Mouse (Mus musculus) gastrocnemius, postnatal 25 days (tissue): ENCODE measurements around the gene Srp14. TPM values are rescaled to one million over a fixed set of nuclear protein-coding genes. Genes with fewer than 3 reads are reported as not detected.

ENCODE experiments used
- DNase-seq: peaks from one replicate; pipeline ENCODE4 v3.0.0; 2022
- long read RNA-seq, 2 experiments: library from polyadenylated mRNA; stranded (forward); transcript quantifications; one replicate each; pipeline ENCODE4 v2.0.0; 2021
- total RNA-seq, 2 experiments: library from RNA; stranded (reverse); gene quantifications; 1 replicate in 1 of 2; 2 replicates in 1 of 2; pipeline ENCODE4 v1.2.3; 2021

Srp14 gene
- total RNA-seq, result 100 to 1,000 TPM; 129 to 134 TPM
- long read RNA-seq, experiment 1, transcript Srp14-201 (5 exons, 798 nt), result major isoform, 329 of 364 reads
- long read RNA-seq, experiment 1, partial matches to known transcripts, result 30 of 364 reads
- long read RNA-seq, experiment 1, other reads (novel, unspliced or antisense), result 5 of 364 reads
- long read RNA-seq, experiment 2, transcript Srp14-201 (5 exons, 798 nt), result major isoform, 248 of 276 reads
- long read RNA-seq, experiment 2, partial matches to known transcripts, result 27 of 276 reads
- long read RNA-seq, experiment 2, other reads (novel, unspliced or antisense), result 0 of 276 reads

- DNase-seq, result peak; percentile 91
Observed at GRCm38 (mm10) chr2:118479550-118479909, at the start of gene Srp14. Srp14 (minus strand) TSS chr2:118479711.

- no peak for DNase-seq
Observed at GRCm38 (mm10) chr2:118526545-118526944, 47.0 kb upstream of the Srp14 start.

DNA sequence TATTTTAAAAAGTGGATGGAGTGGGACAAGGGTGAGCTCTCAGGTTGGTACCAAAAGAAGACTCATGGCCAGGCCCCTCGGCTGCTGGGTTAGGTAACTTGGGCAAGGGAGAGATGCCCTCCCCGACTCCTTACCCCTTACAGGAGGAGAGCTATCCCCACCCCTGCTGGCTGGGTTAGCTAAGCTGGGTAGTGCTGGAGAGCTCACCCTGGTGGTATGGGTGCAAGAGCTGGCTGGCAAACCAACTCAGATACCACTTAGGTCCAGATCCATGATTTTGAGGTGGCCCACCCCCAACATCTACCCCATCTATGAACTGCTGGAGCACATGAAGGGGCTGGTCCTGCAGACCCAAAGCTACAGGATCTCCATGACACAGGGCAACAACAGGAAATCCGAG lies 45.3 kb upstream of the Srp14 start:
- DNase-seq, result no peak

DNA sequence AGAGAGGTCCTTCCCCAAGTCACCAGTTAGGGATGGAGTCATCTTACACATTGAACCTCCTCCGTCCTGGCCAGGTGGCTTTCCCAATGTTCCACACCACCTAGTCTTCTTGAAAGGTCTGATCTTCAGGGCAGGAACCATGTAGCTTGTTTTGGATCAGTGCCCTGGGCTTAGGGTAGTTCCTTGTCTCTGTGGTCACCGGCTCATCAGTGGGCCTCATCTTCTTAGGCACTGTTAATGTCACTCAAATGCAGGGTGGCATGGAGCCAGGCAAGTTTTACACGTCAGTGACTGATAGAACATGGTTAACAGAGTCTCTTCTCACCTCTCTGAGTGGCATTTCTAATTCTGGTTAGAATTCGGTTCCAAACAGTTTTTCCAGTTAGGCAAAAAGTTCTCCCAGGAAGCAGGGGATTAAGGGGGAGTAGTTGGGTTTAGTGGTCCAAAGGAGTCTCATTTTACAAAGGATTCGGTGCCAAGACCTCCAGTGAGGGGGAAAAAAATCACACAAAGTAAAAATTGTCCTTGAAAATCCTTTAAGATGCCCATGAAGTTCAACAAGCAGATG lies 43.7 kb upstream of the Srp14 start:
- no peak for DNase-seq

- no peak for DNase-seq
Observed at GRCm38 (mm10) chr2:118522265-118522664, 42.8 kb upstream of the Srp14 start.

DNA sequence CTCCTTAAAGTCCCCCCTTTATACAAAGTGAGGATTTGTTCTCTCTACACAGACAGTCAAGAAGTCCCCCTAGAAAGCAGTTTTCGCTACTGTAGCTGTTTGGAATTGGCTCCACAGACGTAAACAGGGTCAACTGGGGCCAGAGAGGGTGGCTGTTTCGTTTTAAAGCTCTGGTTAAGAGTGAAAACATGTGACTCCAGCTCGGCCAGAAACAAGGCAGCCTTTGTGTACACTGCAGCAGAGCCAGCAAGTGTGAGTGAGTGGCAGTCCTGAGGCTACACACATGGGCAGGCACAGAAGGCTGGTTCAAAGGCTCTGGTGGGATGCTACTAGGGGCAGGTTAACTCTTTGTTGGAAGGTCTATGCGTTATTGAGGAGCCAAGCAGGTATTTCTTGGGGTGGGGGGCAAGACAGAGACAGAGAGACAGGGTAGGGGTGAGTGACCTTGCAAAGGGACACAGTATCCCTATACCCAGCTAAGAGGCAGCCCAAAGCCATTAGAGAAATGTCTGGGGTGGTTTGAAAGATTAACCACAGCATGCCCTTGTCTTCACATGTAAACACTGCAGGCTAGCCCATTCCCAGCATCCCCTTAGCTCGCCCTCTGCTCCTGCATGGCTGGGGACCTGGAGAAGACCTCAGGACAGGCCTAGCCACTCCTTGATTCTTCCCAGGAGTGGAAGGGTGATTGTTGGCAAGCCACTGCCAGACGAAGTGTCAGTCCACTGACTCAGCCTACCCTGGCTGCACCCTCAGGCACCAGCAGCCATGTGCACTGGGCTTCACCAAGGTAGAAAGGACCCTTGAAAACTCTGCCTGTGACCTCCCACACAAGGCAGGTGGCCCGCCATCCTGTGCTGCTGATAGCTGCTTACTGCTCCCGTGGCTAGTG lies 40.8 kb upstream of the Srp14 start:
- DNase-seq, result peak; percentile 68

- DNase-seq, result no peak
Observed at GRCm38 (mm10) chr2:118512418-118513377, 33.2 kb upstream of the Srp14 start.

DNA sequence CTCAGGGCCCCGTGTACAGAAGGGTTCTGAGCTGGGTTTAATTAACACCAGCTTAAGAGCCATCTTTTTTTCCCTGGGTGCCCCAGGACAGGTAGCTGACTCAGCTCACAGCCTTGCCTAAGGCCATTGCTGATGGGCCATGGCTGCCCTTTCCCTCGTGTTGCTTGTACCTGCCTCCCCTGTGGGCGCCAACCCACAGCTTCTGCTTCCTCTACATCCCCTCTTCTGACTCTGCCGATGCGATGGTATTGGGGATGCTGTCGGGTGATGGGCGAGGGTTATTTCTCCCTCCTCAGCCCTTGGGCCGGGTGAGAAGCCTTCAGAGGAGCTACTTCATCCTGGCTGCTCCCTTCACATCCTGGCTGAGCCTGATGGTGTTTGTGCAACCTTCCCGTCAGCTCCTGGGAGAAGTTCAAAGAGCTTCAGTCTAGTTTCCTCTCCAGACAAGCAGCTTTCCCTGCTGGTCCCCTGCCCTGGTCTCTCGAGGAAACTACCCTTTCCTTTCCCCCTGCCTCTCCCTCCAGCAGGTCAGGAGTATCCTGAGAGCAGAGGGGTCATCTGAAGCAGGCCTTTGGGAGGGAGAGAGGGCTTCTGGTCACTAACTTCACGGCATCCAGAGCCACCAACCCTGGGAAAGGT lies 32.4 kb upstream of the Srp14 start:
- no peak for DNase-seq

GRCm38 (mm10) chr2:118510447-118511310 lies 31.2 kb upstream of the Srp14 start:
- DNase-seq, result peak; percentile 95

GRCm38 (mm10) chr2:118509688-118510446 lies 30.4 kb upstream of the Srp14 start:
- no peak for DNase-seq

GRCm38 (mm10) chr2:118507126-118507525 lies 27.6 kb upstream of the Srp14 start:
- no peak for DNase-seq

DNA sequence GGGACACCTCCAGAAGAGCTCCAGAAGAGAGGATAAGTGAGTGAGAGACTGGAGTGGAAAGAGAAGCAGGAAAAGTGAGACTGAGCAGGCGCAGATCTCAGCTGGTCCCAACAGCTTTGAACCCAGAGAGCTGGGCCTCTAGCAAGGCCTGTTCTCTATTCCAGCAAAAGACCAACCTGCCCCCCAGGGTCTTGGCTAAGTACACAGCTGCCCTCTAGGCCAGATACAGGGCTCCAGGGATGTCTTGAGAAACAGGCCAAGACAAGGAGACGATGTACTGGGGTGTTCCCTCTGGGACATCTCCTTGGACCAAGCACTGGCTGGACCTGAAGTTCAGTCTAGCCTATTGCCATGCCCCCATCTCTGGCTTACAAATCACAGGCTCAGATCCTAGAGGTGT lies 20.7 kb upstream of the Srp14 start:
- DNase-seq, result no peak

DNA sequence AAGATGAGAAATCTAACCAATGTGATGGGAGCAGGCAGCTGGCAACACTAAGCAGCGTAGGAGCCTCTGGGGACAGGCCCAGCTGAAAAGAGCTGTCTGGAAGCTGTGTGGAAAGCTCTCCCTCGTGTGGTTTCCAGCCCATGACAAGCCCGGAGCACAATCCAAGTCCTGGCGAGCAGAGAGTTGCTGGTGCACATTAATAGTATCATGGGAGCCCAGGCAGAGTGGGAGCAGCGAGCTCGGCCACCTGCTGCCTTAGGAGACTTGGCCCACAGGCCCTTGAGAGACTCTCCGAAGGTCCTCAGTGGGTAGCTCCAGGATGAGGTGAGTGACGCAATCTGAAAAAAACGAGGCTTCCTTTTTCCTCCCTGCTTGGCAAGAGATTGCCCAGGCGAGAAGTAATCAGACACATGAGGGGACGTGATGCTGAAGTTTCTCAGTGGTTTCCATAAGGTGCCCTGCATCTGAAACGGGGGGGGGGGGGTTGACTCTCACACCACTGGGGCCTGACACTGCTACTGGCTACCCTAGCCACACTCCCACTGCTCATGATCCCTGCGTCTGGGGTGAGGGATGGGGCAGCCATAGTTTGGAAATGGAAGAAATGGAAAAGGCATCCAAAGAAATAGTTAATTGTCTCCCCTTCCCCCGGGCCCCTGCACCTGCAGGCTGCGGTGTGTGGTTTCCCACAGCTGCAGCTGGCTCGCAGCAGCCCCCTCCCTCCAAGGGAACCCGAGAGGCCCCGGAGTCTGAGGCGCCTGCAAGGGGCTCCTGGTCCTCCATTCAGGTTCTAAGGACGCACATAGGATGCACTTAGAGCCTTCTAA lies 19.8 kb upstream of the Srp14 start:
- peak; percentile 75 for DNase-seq

GRCm38 (mm10) chr2:118498476-118498875 lies 19.0 kb upstream of the Srp14 start:
- DNase-seq, result no peak

DNA sequence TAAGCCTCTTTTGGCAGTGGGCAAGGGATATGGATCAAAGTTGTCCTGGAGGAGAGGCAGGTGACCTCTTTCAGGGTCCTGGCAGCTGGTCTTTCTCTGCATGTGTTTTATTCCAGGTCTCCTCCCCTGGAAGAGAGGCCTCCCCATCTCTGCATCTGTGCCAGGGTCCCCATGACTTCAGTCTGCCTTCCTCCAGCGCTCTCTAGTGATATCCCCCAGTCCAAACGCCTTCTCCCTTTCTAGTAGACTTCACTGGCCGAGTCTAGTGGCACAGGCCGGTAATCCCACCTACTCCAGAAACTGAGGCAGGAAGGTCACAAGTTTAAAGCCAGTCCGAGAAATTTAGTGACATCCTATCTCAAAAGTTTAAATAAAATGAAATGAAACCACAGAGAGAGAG lies 18.4 kb upstream of the Srp14 start:
- no peak for DNase-seq

DNA sequence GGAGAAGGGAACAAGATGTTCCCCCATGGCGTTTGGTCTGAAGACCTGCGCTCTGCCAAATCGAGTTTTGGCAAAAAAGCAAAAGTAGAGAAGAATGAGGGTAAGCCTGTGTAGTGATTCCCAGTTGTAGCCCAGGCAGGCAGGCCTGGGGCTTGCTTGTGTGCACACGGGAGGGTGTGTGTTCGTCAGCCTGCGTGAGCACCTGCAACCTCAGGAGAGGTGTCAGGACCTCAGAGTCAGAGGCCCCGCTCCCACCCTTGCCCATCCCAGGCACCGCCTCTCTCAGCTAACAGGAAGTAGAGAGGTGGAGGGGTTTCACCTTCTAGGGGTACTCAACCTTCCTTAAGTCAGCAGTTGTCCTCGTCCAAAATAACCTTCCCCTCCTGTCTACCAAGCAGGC lies 15.5 kb upstream of the Srp14 start:
- no peak for DNase-seq

DNA sequence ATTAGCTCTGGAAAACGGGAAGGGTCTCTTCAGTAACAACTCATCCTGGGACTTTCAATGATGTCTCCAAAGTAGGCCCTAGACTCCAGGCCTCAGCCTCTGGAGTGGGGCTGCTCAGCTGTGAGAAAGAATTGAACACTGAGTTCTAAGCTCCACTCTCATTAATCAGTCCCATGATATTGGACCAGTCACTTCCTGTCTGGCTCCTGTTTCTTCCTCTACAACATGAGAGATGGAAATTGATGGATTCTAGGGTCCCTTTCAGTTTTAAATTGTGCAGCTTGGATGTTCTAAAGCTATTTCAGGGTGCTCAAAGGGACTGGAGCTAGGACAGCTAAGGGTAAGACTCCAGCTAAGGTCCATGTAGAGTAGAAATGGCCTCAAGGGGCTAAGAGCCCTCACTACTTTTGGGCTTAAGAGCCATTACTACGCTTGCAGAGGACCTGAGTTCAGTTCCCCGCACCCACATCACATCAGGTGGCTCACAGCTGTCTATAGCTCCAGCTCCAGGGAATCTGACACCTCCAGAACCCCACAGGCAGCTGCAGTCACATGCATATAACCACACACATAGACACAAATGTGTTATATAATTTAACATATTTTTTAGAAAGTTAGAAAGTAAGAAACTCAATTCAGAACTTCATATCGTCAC lies 12.4 kb upstream of the Srp14 start:
- no peak for DNase-seq

GRCm38 (mm10) chr2:118491281-118491731 lies 11.8 kb upstream of the Srp14 start:
- peak; percentile 56 for DNase-seq
